Mouse (Mus musculus) heart, embryonic 16.5 days (tissue): Measurements from ENCODE around the gene Dync2li1. TPM values are rescaled to one million over a fixed set of nuclear protein-coding genes. Genes with fewer than 3 reads are reported as not detected.

Experiments
- ATAC-seq: fragments of 200-750 bp; cut with Nextera tagmentation; replicated peaks from 2 replicates; pipeline ENCODE4 v1.8.0; 2017; ENCODE audit warnings: moderate number of reproducible peaks; ENCODE audit not compliant: insufficient read depth, low FRiP score; ENCODE audit errors: extremely low read depth
- H3K27ac ChIP-seq: fragments of 300-500 bp; sonication (generic); 2 replicates; pipeline ENCODE4 v1.5.1; 2014; ENCODE audit warnings: mild to moderate bottlenecking, low read length, control low read depth, moderate library complexity
- H3K27me3 ChIP-seq: fragments of 300-500 bp; sonication (generic); 2 replicates; pipeline ENCODE4 v1.6.1; 2014; ENCODE audit warnings: low read length, mixed read lengths; ENCODE audit not compliant: control insufficient read depth, insufficient read depth
- H3K36me3 ChIP-seq: fragments of 300-500 bp; sonication (generic); 2 replicates; pipeline ENCODE4 v1.6.1; 2014; ENCODE audit not compliant: control insufficient read depth, insufficient read depth
- H3K4me1 ChIP-seq: fragments of 300-500 bp; sonication (generic); 2 replicates; pipeline ENCODE4 v1.6.1; 2014; ENCODE audit warnings: low read length, mixed read lengths; ENCODE audit not compliant: control insufficient read depth, insufficient read depth
- H3K4me2 ChIP-seq: fragments of 300-500 bp; sonication (generic); 2 replicates; pipeline ENCODE4 v1.6.1; 2014; ENCODE audit warnings: low read depth, mild to moderate bottlenecking, control low read depth, low read length
- H3K4me3 ChIP-seq: fragments of 300-500 bp; sonication (generic); 2 replicates; pipeline ENCODE4 v1.5.1; 2014; ENCODE audit warnings: mild to moderate bottlenecking, control low read depth, low read length
- H3K9ac ChIP-seq: fragments of 300-500 bp; sonication (generic); 2 replicates; pipeline ENCODE4 v1.6.1; 2014; ENCODE audit warnings: low read length, control low read depth
- H3K9me3 ChIP-seq: fragments of 300-500 bp; sonication (generic); replicated peaks from 2 replicates; pipeline ENCODE4 v1.6.1; 2016; ENCODE audit warnings: low read length; ENCODE audit not compliant: control insufficient read depth
- WGBS: fragments of 180-500 bp; shearing (Covaris S2); extraction: QIAGEN DNeasy Blood & Tissue Kit; methylation state at CpG from one replicate; pipeline ENCODE4 v1.1.7; 2014; 5-methylcytosine and 5-hydroxymethylcytosine counted together
- polyA plus RNA-seq: library from polyadenylated mRNA; unstranded; fragments of >200 nt; fragmentation: Nextera tagmentation; extraction: Ambion mirVana; gene quantifications from 2 replicates; pipeline ENCODE4 v1.2.1, GENCODE M21; 2015

Dync2li1 gene
- polyA plus RNA-seq, 1 experiment from 2014 or later = 11.7 TPM

GRCm38 (mm10) chr17:84677595-84677994 lies 51.3 kb downstream of the Dync2li1 start:
- ATAC-seq = no peak
- Histone ChIP-seq H3K4me1 (peaks cover 7% of the 10 kb centered on the region), H3K9ac (no peak overlapping the region), H3K9me3 (no peaks in the 10 kb centered on the region), H3K4me3 (no peak overlapping the region), H3K27ac (no peak overlapping the region), H3K4me2 (no peak overlapping the region), H3K36me3 (no peaks in the 10 kb centered on the region), H3K27me3 (no peaks in the 10 kb centered on the region; the same call in 1 of the 2 replicates)
- 82% methylated on average over 11 of the region's 11 CpGs for WGBS

GRCm38 (mm10) chr17:84681670-84682069 lies 55.4 kb downstream of the Dync2li1 start:
- no peaks in the 10 kb centered on the region for H3K36me3 ChIP-seq
- no peaks in the 10 kb centered on the region for H3K4me1 ChIP-seq
- no peaks in the 10 kb centered on the region; the same call in 1 of the 2 replicates for H3K27me3 ChIP-seq
- no peak overlapping the region for H3K27ac ChIP-seq
- H3K4me2 ChIP-seq = no peak overlapping the region
- H3K4me3 ChIP-seq = no peak overlapping the region
- no peak for ATAC-seq
- no peaks in the 10 kb centered on the region for H3K9me3 ChIP-seq
- H3K9ac ChIP-seq = no peak overlapping the region
- WGBS = 92% methylated on average over 3 of the region's 3 CpGs

GRCm38 (mm10) chr17:84682734-84683717 lies 56.7 kb downstream of the Dync2li1 start, which contains the start of gene Abcg5:
Gene Abcg5, minus strand, starts transcription at chr17:84683011.
- Histone ChIP-seq H3K27me3 (no peaks in the 10 kb centered on the region), H3K4me2 (no peak within 1 kb of the TSS), H3K4me3 (no peak within 1 kb of the TSS), H3K27ac (no peak within 1 kb of the TSS), H3K9me3 (no peaks in the 10 kb centered on the region), H3K36me3 (no peaks in the 10 kb centered on the region), H3K4me1 (no peaks in the 10 kb centered on the region), H3K9ac (no peak within 1 kb of the TSS)
- ATAC-seq = no peak
- 62% methylated on average over 18 of the region's 18 CpGs for WGBS

GRCm38 (mm10) chr17:84684284-84684683 lies 58.0 kb downstream of the Dync2li1 start:
- ATAC-seq = no peak
- Histone ChIP-seq H3K4me2 (no peak overlapping the region), H3K27ac (no peak overlapping the region), H3K9ac (no peak overlapping the region), H3K4me1 (no peaks in the 10 kb centered on the region), H3K4me3 (no peak overlapping the region), H3K36me3 (no peaks in the 10 kb centered on the region), H3K27me3 (no peaks in the 10 kb centered on the region), H3K9me3 (no peaks in the 10 kb centered on the region)
- 44% methylated on average over 6 of the region's 6 CpGs for WGBS

- no peaks in the 10 kb centered on the region for H3K36me3 ChIP-seq
- ATAC-seq = no peak
- no peaks in the 10 kb centered on the region for H3K4me1 ChIP-seq
- H3K4me2 ChIP-seq = no peak overlapping the region
- no peaks in the 10 kb centered on the region for H3K27me3 ChIP-seq
- 71% methylated on average over 4 of the region's 4 CpGs for WGBS
- H3K9ac ChIP-seq = no peak overlapping the region
- H3K9me3 ChIP-seq = no peaks in the 10 kb centered on the region
- H3K27ac ChIP-seq = no peak overlapping the region
- no peak overlapping the region for H3K4me3 ChIP-seq
Measured at GRCm38 (mm10) chr17:84685286-84685685, 59.0 kb downstream of the Dync2li1 start.

GRCm38 (mm10) chr17:84687994-84688393 lies 61.7 kb downstream of the Dync2li1 start:
- no peak overlapping the region for H3K4me2 ChIP-seq
- no peaks in the 10 kb centered on the region for H3K9me3 ChIP-seq
- no peak overlapping the region for H3K27ac ChIP-seq
- no peak overlapping the region for H3K9ac ChIP-seq
- WGBS = 75% methylated on average over 5 of the region's 5 CpGs
- no peak overlapping the region for H3K4me3 ChIP-seq
- ATAC-seq = no peak
- no peaks in the 10 kb centered on the region for H3K36me3 ChIP-seq
- no peaks in the 10 kb centered on the region for H3K4me1 ChIP-seq
- peaks cover 4% of the 10 kb centered on the region; the same call in 1 of the 2 replicates for H3K27me3 ChIP-seq

- H3K9ac ChIP-seq = no peak overlapping the region
- no peaks in the 10 kb centered on the region for H3K4me1 ChIP-seq
- no peaks in the 10 kb centered on the region for H3K36me3 ChIP-seq
- WGBS = 78% methylated on average over 11 of the region's 11 CpGs
- no peak overlapping the region for H3K4me3 ChIP-seq
- no peak overlapping the region for H3K4me2 ChIP-seq
- peaks cover 6% of the 10 kb centered on the region; the same call in 1 of the 2 replicates for H3K27me3 ChIP-seq
- ATAC-seq = no peak
- H3K9me3 ChIP-seq = no peaks in the 10 kb centered on the region
- no peak overlapping the region for H3K27ac ChIP-seq
Measured at GRCm38 (mm10) chr17:84688834-84689233, 62.5 kb downstream of the Dync2li1 start.

- H3K36me3 ChIP-seq = no peaks in the 10 kb centered on the region
- no peak overlapping the region for H3K4me2 ChIP-seq
- H3K27ac ChIP-seq = no peak overlapping the region
- ATAC-seq = no peak
- 67% methylated on average over 5 of the region's 5 CpGs for WGBS
- H3K4me3 ChIP-seq = no peak overlapping the region
- H3K27me3 ChIP-seq = peaks cover 7% of the 10 kb centered on the region; the same call in 1 of the 2 replicates
- H3K9me3 ChIP-seq = no peaks in the 10 kb centered on the region
- no peak overlapping the region for H3K9ac ChIP-seq
- no peaks in the 10 kb centered on the region for H3K4me1 ChIP-seq
Measured at GRCm38 (mm10) chr17:84689316-84689715, 63.0 kb downstream of the Dync2li1 start.

GRCm38 (mm10) chr17:84690111-84690510 lies 63.8 kb downstream of the Dync2li1 start:
- Histone ChIP-seq H3K4me3 (no peak overlapping the region), H3K36me3 (no peaks in the 10 kb centered on the region), H3K27ac (no peak overlapping the region), H3K9me3 (no peaks in the 10 kb centered on the region), H3K27me3 (peaks cover 7% of the 10 kb centered on the region; the same call in 1 of the 2 replicates), H3K4me2 (no peak overlapping the region), H3K9ac (no peak overlapping the region), H3K4me1 (no peaks in the 10 kb centered on the region)
- 81% methylated on average over 5 of the region's 5 CpGs for WGBS
- ATAC-seq = no peak
